Mouse (Mus musculus) olfactory bulb, adult 2 months (tissue): ENCODE data around the gene Fgf10. TPM values are rescaled to one million over a fixed set of nuclear protein-coding genes. Genes with fewer than 3 reads are reported as not detected.

ENCODE experiments used
- H3K27ac ChIP-seq: fragments of 200-500 bp; 2 replicates; pipeline ENCODE4 v1.5.1; 2012; ENCODE audit warnings: low read depth, low read length; ENCODE audit not compliant: insufficient read depth
- H3K4me1 ChIP-seq: fragments of 200-500 bp; 2 replicates; pipeline ENCODE4 v1.6.1; 2012; ENCODE audit warnings: low read length; ENCODE audit not compliant: control insufficient read depth, insufficient read depth
- H3K4me3 ChIP-seq: fragments of 200-500 bp; 2 replicates; pipeline ENCODE4 v1.5.1; 2012; ENCODE audit warnings: mild to moderate bottlenecking, low read depth, low read length, moderate library complexity; ENCODE audit not compliant: insufficient read depth
- CTCF ChIP-seq: fragments of 200-500 bp; IDR thresholded peaks from 2 replicates; pipeline ENCODE4 v1.5.1; 2012; ENCODE audit warnings: low read depth, mild to moderate bottlenecking, low read length, moderate library complexity; ENCODE audit not compliant: insufficient read depth
- POLR2A ChIP-seq: fragments of 200-500 bp; IDR thresholded peaks from 2 replicates; pipeline ENCODE4 v1.6.1; 2012; ENCODE audit warnings: mild to moderate bottlenecking, low read depth, low read length, moderate library complexity; ENCODE audit not compliant: insufficient read depth
- WGBS: fragments of 180-500 bp; shearing (Covaris S2); methylation state at CpG from one replicate; pipeline ENCODE4 v1.1.7; 2018; 5-methylcytosine and 5-hydroxymethylcytosine counted together
- polyA plus RNA-seq: library from polyadenylated mRNA; stranded (reverse); fragments of >200 nt; gene quantifications from 2 replicates; pipeline ENCODE4 v1.2.4, GENCODE M21; 2012; ENCODE audit warnings: low replicate concordance; ENCODE audit not compliant: missing spikeins, insufficient read depth, insufficient read length

The Fgf10 gene
- not detected in 2 replicates for polyA plus RNA-seq

GRCm38 (mm10) chr13:118669491-118669890 lies at the start of gene Fgf10:
Gene Fgf10 (plus strand): TSS chr13:118669791.
- 27% methylated on average over 7 of the region's 7 CpGs for WGBS
- Histone ChIP-seq H3K4me1 (no peaks in the 10 kb centered on the region), H3K4me3 (no peak within 1 kb of the TSS), H3K27ac (no peak within 1 kb of the TSS)
- TF ChIP-seq POLR2A (no peak), CTCF (no peak)

GRCm38 (mm10) chr13:118629661-118630428 lies 39.7 kb upstream of the Fgf10 start:
- Histone ChIP-seq H3K4me1 (no peaks in the 10 kb centered on the region), H3K27ac (no peak overlapping the region), H3K4me3 (no peak overlapping the region)
- TF ChIP-seq CTCF (no peak), POLR2A (no peak)
- 55% methylated on average over 3 of the region's 3 CpGs for WGBS

- Histone ChIP-seq H3K4me1 (no peaks in the 10 kb centered on the region), H3K4me3 (no peak overlapping the region), H3K27ac (no peak overlapping the region)
- WGBS: 78% methylated on average over 2 of the region's 2 CpGs
- TF ChIP-seq CTCF (no peak), POLR2A (no peak)
These were observed 38.1 kb upstream of the Fgf10 start for GRCm38 (mm10) chr13:118631500-118631899.

GRCm38 (mm10) chr13:118636047-118636446 lies 33.5 kb upstream of the Fgf10 start:
- TF ChIP-seq CTCF (no peak), POLR2A (no peak)
- H3K4me3 ChIP-seq: no peak overlapping the region
- no peaks in the 10 kb centered on the region for H3K4me1 ChIP-seq
- H3K27ac ChIP-seq: no peak overlapping the region
- 97% methylated on average over 5 of the region's 5 CpGs for WGBS

GRCm38 (mm10) chr13:118642585-118642984 lies 27.0 kb upstream of the Fgf10 start:
- TF ChIP-seq POLR2A (no peak), CTCF (no peak)
- no peaks in the 10 kb centered on the region for H3K4me1 ChIP-seq
- 81% methylated on average over 3 of the region's 3 CpGs for WGBS
- no peak overlapping the region for H3K4me3 ChIP-seq
- no peak overlapping the region for H3K27ac ChIP-seq

- Histone ChIP-seq H3K27ac (no peak overlapping the region), H3K4me3 (no peak overlapping the region), H3K4me1 (no peaks in the 10 kb centered on the region)
- 82% methylated on average over 6 of the region's 6 CpGs for WGBS
- no peak for TF ChIP-seq CTCF
These were observed 26.5 kb upstream of the Fgf10 start for GRCm38 (mm10) chr13:118643138-118643537.

GRCm38 (mm10) chr13:118656991-118657390 lies 12.6 kb upstream of the Fgf10 start:
- H3K27ac ChIP-seq: no peak overlapping the region
- TF ChIP-seq CTCF (no peak), POLR2A (no peak)
- WGBS: 87% methylated on average over 5 of the region's 5 CpGs
- no peaks in the 10 kb centered on the region for H3K4me1 ChIP-seq
- no peak overlapping the region for H3K4me3 ChIP-seq

GRCm38 (mm10) chr13:118658031-118658430 lies 11.6 kb upstream of the Fgf10 start:
- Histone ChIP-seq H3K4me1 (no peaks in the 10 kb centered on the region), H3K4me3 (no peak overlapping the region), H3K27ac (no peak overlapping the region)
- 94% methylated on average over 2 of the region's 2 CpGs for WGBS
- TF ChIP-seq CTCF (no peak), POLR2A (no peak)

GRCm38 (mm10) chr13:118658608-118659326 lies 10.8 kb upstream of the Fgf10 start:
- Histone ChIP-seq H3K4me1 (no peaks in the 10 kb centered on the region), H3K27ac (no peak overlapping the region), H3K4me3 (no peak overlapping the region)
- TF ChIP-seq CTCF: no peak
- TF ChIP-seq POLR2A: no peak
- WGBS: 92% methylated on average over 7 of the region's 7 CpGs

GRCm38 (mm10) chr13:118661664-118662063 lies 7.9 kb upstream of the Fgf10 start:
- no peak for TF ChIP-seq CTCF
- no peak for TF ChIP-seq POLR2A
- Histone ChIP-seq H3K27ac (no peak overlapping the region), H3K4me3 (no peak overlapping the region), H3K4me1 (no peaks in the 10 kb centered on the region)
- WGBS: 81% methylated on average over 3 of the region's 3 CpGs
